Mouse (Mus musculus): ENCODE data around the gene Ndel1.

Ndel1 gene

DNA sequence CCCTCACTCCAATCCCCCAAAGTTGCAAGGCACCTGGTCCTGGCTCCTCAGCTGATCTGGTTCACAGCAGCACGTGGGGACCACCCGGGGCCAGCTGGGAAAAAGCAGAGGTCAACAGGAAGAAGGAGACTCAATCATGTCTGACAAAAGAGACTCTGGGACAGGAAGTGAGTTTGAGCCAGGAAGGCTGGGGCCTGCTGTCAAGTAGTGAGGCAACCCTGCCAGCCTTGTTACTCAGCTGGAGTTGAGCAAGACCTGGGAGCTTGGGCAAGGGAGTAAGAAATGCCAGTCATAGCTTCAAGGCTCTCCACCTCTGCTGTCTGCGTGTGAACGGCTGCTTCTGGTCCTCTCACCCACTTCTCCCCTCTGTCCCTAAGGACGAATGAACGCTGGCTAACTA lies at the start of gene Ndel1:
Gene Ndel1, minus strand, starts transcription at position 111 of the 400 bp plus-strand sequence.
- peak; percentile 27 for DNase-seq (ENCODE audit: low read depth, low spot score)

GRCm38 (mm10) chr11:68914566-68914965 lies 42.9 kb upstream of the Ndel1 start:
- DNase-seq (ENCODE audit: low read depth, low spot score) = no peak

DNA sequence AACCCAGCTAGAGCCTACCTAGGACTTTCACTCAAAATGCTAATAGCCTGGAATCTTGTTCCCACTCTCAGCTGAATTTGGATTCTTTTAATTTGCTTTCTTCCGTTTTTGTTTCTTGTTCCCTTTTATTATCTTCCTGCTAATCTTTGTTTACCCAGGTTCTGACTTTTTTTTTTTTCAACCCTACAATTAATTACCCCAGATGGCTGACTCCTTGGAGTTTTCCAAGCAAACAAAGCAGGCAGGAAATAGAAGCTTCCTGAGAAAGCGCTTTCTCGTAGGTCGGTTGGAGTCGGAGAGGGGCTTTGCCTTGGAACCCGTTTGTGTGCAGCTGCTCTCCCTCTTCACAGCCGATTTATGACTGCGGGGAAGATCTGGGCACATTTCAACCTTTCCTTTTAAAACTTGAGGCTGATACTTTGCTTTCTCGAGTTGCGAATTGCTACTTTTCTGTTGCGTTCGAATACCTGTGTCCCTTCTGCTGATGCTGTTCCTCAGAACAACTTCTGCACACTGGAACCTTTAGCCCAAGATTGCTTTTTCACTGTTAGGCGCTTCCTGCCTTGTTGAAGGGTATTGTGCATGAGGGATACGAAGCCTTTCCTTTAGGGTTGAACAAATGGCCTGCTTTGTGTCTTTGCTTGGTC lies 40.0 kb upstream of the Ndel1 start:
- DNase-seq (ENCODE audit: low read depth, low spot score) = no peak

- DNase-seq (ENCODE audit: low read depth, low spot score) = no peak
Measured at GRCm38 (mm10) chr11:68908846-68909503, 37.3 kb upstream of the Ndel1 start.

DNA sequence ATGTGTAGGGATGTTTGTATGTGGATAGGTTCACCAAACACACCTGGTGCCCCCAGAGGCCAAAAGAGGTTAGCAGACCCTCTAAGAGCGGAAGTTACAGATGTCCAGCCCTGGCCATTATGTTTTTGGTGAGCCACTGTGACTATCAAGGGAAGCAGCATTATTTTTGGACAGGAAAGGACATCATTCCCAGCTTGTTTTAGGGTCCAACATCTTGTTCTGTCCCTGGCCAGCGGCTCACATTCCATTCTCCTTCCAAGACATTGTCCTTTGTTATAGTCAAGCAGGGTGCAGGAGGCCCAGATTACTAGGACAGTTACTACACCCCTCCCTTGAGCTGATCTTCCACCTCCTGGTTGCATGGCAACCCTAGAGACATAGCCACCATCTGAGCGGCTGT lies 35.6 kb upstream of the Ndel1 start:
- peak; percentile 34 for DNase-seq (ENCODE audit: low read depth, low spot score)

- peak; percentile 56 for DNase-seq (ENCODE audit: low read depth, low spot score)
Measured at GRCm38 (mm10) chr11:68906461-68906790, 34.8 kb upstream of the Ndel1 start.

DNA sequence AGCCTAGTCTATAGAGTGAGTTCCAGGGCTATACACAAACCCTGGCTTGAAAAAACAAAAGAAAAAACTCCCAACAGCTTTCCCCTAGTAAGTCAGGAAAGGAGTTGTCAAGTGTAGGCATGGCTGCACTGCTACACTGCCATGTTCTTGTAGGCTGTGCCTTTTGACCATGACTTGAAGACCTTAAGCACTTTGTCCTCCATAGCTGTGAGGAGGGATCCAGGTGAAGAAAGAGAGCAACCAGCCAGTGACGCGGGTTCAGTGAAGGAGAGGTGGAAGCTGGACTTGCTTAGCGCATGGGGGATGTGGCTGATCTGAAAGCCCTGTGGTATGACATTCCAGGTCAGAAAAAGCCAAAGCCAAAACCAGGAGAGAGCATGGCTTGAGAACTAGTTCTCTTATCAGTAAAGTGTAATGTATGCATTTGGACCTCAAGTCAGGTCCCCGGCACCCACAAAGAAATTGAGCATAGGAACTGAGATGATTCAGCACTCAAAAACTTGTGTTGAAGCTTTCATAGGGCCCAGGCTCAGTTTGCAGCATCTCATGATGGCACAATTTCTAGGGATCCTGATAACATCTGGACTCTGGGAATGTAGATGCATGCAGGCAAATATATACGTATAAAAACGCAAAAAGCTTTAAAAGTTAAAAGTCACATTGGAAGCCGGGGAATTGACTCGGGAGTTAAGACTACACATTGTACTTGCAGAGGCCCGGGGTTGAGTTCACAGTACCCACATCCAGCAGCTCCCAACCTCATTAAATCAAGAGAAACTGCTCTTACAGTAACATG lies 34.2 kb upstream of the Ndel1 start:
- DNase-seq (ENCODE audit: low read depth, low spot score) = peak; percentile 40

GRCm38 (mm10) chr11:68905138-68905531 lies 33.5 kb upstream of the Ndel1 start:
- DNase-seq (ENCODE audit: low read depth, low spot score) = peak; percentile 27

DNA sequence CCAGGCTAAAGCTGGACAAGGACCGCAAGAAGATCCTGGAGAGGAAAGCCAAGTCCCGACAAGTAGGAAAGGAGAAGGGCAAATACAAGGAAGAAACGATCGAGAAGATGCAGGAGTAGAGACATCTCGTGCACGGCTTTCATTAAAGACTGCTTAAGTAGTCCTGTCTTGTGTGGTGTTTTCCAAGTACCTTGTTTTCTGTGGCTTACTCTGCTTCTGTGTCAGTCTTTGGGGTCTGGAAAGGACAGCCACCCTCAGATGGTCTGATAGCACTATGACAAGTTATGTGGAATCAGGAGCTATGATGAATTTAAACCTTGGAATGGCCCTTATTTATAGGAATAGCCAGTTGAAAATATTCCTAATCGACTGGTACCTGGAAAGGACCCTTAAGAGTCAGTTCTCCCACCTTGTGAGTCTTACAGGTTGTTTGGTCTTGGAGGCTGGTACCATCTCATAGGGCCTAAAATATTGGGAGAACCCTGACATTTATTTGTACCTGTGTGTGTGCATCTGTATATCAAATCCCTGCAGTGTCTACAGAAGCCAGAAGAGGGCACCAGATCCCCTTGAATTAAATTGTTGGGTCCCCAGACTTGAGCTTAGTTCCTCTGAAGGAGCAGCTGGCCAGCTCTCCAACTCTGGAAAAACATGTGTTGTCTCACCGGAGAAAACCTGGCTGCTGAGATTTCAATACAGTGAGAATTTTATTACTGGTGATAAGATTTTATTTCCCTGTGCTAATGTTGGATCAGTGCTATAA lies 32.9 kb upstream of the Ndel1 start:
- peak; percentile 91 for DNase-seq (ENCODE audit: low read depth, low spot score)

GRCm38 (mm10) chr11:68903775-68904174 lies 32.1 kb upstream of the Ndel1 start:
- DNase-seq (ENCODE audit: low read depth, low spot score) = no peak

DNA sequence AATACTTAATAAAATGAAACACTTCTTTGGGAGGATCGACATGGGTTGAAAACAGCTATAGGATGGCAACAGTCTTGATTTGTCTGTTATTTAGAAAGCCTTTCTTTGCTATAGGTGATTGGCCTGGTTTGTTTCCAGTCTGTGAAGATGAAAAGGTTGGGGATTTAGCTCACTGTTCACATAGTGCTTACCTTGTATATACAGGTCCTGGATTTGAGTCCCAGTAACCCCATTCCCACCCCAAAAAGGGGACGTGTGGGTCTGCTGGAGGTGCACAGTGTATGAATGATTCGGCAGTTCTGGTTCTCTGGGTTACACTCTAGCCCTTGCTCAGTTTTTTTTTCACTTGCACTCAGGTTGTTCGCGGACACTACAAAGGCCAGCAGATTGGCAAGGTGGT lies 31.2 kb upstream of the Ndel1 start:
- DNase-seq (ENCODE audit: low read depth, low spot score) = no peak

- no peak for DNase-seq (ENCODE audit: low read depth, low spot score)
Measured at GRCm38 (mm10) chr11:68902367-68902766, 30.7 kb upstream of the Ndel1 start.

GRCm38 (mm10) chr11:68902047-68902364 lies 30.3 kb upstream of the Ndel1 start:
- DNase-seq (ENCODE audit: low read depth, low spot score) = no peak

- peak; percentile 99 for DNase-seq (ENCODE audit: low read depth, low spot score)
Measured at GRCm38 (mm10) chr11:68901351-68902046, 29.8 kb upstream of the Ndel1 start, which contains the start of gene Rpl26. Gene Rpl26 (plus strand): TSS chr11:68901583.

DNA sequence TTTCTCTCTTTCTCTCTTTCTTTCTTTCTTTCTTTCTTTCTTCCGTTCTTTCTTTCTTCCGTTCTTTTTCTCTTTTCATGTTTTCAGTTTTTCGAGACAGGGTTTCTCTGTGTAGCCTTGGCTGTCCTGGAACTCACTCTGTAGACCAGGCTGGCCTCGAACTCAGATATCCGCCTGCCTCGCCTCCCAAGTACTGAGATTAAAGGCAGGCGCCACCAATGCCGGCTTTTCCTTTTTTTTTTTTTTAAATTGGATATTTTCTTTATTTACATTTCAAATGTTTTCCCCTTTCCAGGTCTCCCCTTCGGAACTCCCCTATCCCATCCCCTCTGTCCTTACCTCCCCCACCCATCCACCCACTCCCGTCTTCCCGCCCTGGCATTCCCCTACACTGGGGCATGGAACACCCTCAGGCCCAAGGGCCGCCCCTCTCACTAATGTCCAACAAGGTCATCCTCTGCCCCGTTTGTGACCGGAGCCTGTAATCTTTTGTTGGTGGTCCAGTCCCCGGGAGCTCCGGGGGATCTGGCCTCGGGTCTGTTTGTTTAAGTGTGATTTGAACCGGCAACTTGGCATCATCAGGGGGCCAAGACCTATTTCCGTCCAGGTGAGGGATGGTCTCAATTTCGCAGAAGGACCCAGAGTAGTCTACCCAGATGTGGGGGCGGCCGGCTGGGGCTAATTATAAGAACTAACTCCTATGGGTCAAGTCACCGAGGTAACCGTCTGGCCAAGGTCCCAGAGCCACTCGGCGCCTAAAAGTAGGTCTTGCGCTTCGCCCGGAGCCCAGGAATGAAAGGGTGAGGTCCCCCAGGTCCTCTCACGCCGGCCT lies 29.1 kb upstream of the Ndel1 start:
- no peak for DNase-seq (ENCODE audit: low read depth, low spot score)

GRCm38 (mm10) chr11:68899815-68900214 lies 28.2 kb upstream of the Ndel1 start:
- no peak for DNase-seq (ENCODE audit: low read depth, low spot score)

GRCm38 (mm10) chr11:68898790-68899189 lies 27.1 kb upstream of the Ndel1 start:
- no peak for DNase-seq (ENCODE audit: low read depth, low spot score)

DNA sequence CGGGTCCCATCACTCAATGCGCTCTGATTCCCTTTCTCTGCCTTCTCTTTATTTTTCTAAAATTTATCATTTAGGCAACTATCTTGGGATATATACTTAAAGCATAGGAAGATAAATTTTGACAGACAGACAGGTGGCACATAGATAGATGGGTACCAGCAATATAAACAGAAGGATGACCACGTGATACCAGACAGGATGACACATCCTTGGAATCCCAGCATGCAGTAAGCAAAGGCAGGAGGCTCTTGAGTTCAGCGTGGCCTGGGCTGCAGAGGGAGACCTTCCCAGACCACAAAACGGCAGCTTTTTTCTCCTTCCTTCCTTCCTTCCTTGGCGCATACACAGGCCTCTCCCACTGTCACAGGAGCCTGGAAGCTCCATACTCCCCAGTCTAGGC lies 26.2 kb upstream of the Ndel1 start:
- no peak for DNase-seq (ENCODE audit: low read depth, low spot score)

DNA sequence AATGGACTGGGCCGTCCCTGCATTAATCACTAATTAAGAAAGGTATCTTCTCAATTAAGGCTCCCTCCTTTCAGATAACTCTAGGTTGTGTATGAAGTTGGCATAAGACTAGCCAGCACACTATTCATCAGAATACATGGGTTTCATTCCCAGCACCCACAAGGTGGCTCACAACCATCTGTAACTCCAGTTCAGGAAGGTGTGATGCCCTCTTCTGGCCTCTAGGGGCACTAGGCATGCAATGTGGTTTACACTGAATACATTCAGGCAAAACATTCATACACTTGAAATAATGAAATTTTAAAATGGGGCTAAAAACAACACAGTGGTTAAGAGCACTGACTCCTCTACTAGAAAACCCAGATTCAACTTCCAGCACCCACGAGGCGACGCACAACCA lies 25.5 kb upstream of the Ndel1 start:
- peak; percentile 79 for DNase-seq (ENCODE audit: low read depth, low spot score)

GRCm38 (mm10) chr11:68896247-68896646 lies 24.6 kb upstream of the Ndel1 start:
- no peak for DNase-seq (ENCODE audit: low read depth, low spot score)
